Mouse (Mus musculus) CH12.LX (cell line): ENCODE data around the gene Cntn1.

Experiments
- CTCF ChIP-seq, 2 experiments: IDR thresholded peaks in 1 of 2; conservative IDR thresholded peaks in 1 of 2; 2 replicates each; pipeline ENCODE4 v1.5.1; 2011 to 2012; ENCODE audit warnings: low read depth in 2 of 2, low read length in 2 of 2, improper control_type of control experiment in 1 of 2, inconsistent platforms in 1 of 2, mild to moderate bottlenecking in 1 of 2, moderate library complexity in 1 of 2
- E2F4 ChIP-seq: IDR thresholded peaks from 2 replicates; pipeline ENCODE4 v1.6.1; 2011; ENCODE audit warnings: low read depth, low read length, improper control_type of control experiment; ENCODE audit not compliant: insufficient replicate concordance
- EP300 ChIP-seq: IDR thresholded peaks from 2 replicates; pipeline ENCODE4 v1.6.1; 2011; ENCODE audit warnings: low read length, improper control_type of control experiment
- MAZ ChIP-seq: IDR thresholded peaks from 2 replicates; pipeline ENCODE4 v1.6.1; 2012; ENCODE audit warnings: low read depth, mild to moderate bottlenecking, inconsistent platforms, low read length, improper control_type of control experiment, moderate library complexity
- POLR2A ChIP-seq: IDR thresholded peaks from 2 replicates; pipeline ENCODE4 v1.6.1; 2011; ENCODE audit warnings: low read depth, mild to moderate bottlenecking, improper control_type of control experiment, low read length

GRCm38 (mm10) chr15:92050996-92051352 lies at the start of gene Cntn1:
- TF ChIP-seq CTCF (conservative IDR thresholded peaks at IDR 0.05 in 1 of 2, IDR thresholded peaks at IDR 0.05 in 1 of 2; ENCODE audit: low read depth in 2 of 2, low read length in 2 of 2) (no peak), E2F4 (no peak), POLR2A (no peak), MAZ (no peak), EP300 (no peak)
